Mouse (Mus musculus) lung, embryonic 16.5 days (tissue): ENCODE data around the gene Asic2. TPM values are rescaled to one million over a fixed set of nuclear protein-coding genes. Genes with fewer than 3 reads are reported as not detected.

ENCODE experiments used
- ATAC-seq: fragments of 200-750 bp; cut with Nextera tagmentation; 2 replicates; pipeline ENCODE4 v1.8.0; 2017; ENCODE audit warnings: low read depth, mild to moderate bottlenecking, moderate library complexity
- H3K27ac ChIP-seq: fragments of 300-500 bp; sonication (generic); 2 replicates; pipeline ENCODE4 v1.5.1; 2014; ENCODE audit warnings: mild to moderate bottlenecking, control low read depth, low read length
- H3K27me3 ChIP-seq: fragments of 300-500 bp; sonication (generic); 2 replicates; pipeline ENCODE4 v1.6.1; 2014; ENCODE audit warnings: low read depth, low read length, mixed read lengths; ENCODE audit not compliant: control insufficient read depth, insufficient read depth
- H3K36me3 ChIP-seq: fragments of 300-500 bp; sonication (generic); 2 replicates; pipeline ENCODE4 v1.6.1; 2014; ENCODE audit warnings: low read length; ENCODE audit not compliant: control insufficient read depth, insufficient read depth
- H3K4me1 ChIP-seq: fragments of 300-500 bp; sonication (generic); replicated peaks from 2 replicates; pipeline ENCODE4 v1.6.1; 2014; ENCODE audit warnings: low read length, mixed read lengths; ENCODE audit not compliant: control insufficient read depth, insufficient read depth
- H3K4me2 ChIP-seq: fragments of 300-500 bp; sonication (generic); 2 replicates; pipeline ENCODE4 v1.6.1; 2014; ENCODE audit warnings: low read depth, low read length, control low read depth
- H3K4me3 ChIP-seq: fragments of 300-500 bp; sonication (generic); 2 replicates; pipeline ENCODE4 v1.5.1; 2014; ENCODE audit warnings: mild to moderate bottlenecking, low read length, control low read depth
- H3K9ac ChIP-seq: fragments of 300-500 bp; sonication (generic); 2 replicates; pipeline ENCODE4 v1.6.1; 2014; ENCODE audit warnings: low read length, control low read depth
- H3K9me3 ChIP-seq: fragments of 300-500 bp; sonication (generic); 2 replicates; pipeline ENCODE4 v1.6.1; 2016; ENCODE audit warnings: low read length; ENCODE audit not compliant: control insufficient read depth
- WGBS: fragments of 180-500 bp; shearing (Covaris S2); extraction: QIAGEN DNeasy Blood & Tissue Kit; methylation state at CpG from one replicate; pipeline ENCODE4 v1.1.7; 2014; 5-methylcytosine and 5-hydroxymethylcytosine counted together
- polyA plus RNA-seq: library from polyadenylated mRNA; unstranded; fragments of >200 nt; fragmentation: Nextera tagmentation; extraction: Ambion mirVana; gene quantifications from 2 replicates; pipeline ENCODE4 v1.2.1, GENCODE M21; 2015

Gene Asic2
- polyA plus RNA-seq, 1 experiment from 2014 or later: 0.31 TPM

- Histone ChIP-seq H3K9me3 (no peaks in the 10 kb centered on the region), H3K4me2 (no peak overlapping the region), H3K27ac (no peak overlapping the region), H3K27me3 (no peaks in the 10 kb centered on the region), H3K4me1 (no peaks in the 10 kb centered on the region), H3K9ac (no peak overlapping the region), H3K36me3 (no peaks in the 10 kb centered on the region), H3K4me3 (no peak overlapping the region)
- 37% methylated on average over 2 of the region's 2 CpGs for WGBS
- no peak for ATAC-seq
Observed at GRCm38 (mm10) chr11:80843435-80843834, 1124.8 kb downstream of the Asic2 start.

GRCm38 (mm10) chr11:80838724-80839123 lies 1129.5 kb downstream of the Asic2 start:
- H3K9me3 ChIP-seq: no peaks in the 10 kb centered on the region
- H3K9ac ChIP-seq: no peak overlapping the region
- H3K4me2 ChIP-seq: no peak overlapping the region
- 76% methylated on average over 1 of the region's 1 CpGs for WGBS
- no peaks in the 10 kb centered on the region for H3K4me1 ChIP-seq
- no peaks in the 10 kb centered on the region for H3K36me3 ChIP-seq
- no peak overlapping the region for H3K4me3 ChIP-seq
- ATAC-seq: no peak
- no peaks in the 10 kb centered on the region for H3K27me3 ChIP-seq
- H3K27ac ChIP-seq: no peak overlapping the region

GRCm38 (mm10) chr11:80835841-80836240 lies 1132.4 kb downstream of the Asic2 start:
- Histone ChIP-seq H3K27ac (no peak overlapping the region), H3K27me3 (no peaks in the 10 kb centered on the region), H3K36me3 (no peaks in the 10 kb centered on the region), H3K4me1 (no peaks in the 10 kb centered on the region), H3K9me3 (no peaks in the 10 kb centered on the region), H3K4me3 (no peak overlapping the region), H3K4me2 (no peak overlapping the region), H3K9ac (no peak overlapping the region)
- ATAC-seq: no peak
- WGBS: 53% methylated on average over 4 of the region's 4 CpGs

- no peaks in the 10 kb centered on the region for H3K36me3 ChIP-seq
- no peaks in the 10 kb centered on the region for H3K27me3 ChIP-seq
- H3K9me3 ChIP-seq: no peaks in the 10 kb centered on the region
- no peak overlapping the region for H3K4me3 ChIP-seq
- no peaks in the 10 kb centered on the region for H3K4me1 ChIP-seq
- no peak overlapping the region for H3K4me2 ChIP-seq
- no peak overlapping the region for H3K27ac ChIP-seq
- 72% methylated on average over 2 of the region's 2 CpGs for WGBS
- no peak for ATAC-seq
- no peak overlapping the region for H3K9ac ChIP-seq
Observed at GRCm38 (mm10) chr11:80835395-80835794, 1132.9 kb downstream of the Asic2 start.

Other genes with a start within 250 kb of the Asic2 start
- gene 5530401A14Rik, start 107.8 kb downstream of the Asic2 start, polyA plus RNA-seq: not detected in 2 replicates
- 20.7 and 21.9 TPM in 2 replicates for gene Ccl2, start 67.1 kb upstream of the Asic2 start, polyA plus RNA-seq
- not detected in 2 replicates for gene Gm17268, start 70.1 kb upstream of the Asic2 start, polyA plus RNA-seq
- gene Ccl7, start 77.3 kb upstream of the Asic2 start, polyA plus RNA-seq: 12.1 and 13.6 TPM in 2 replicates
- gene Ccl11, start 89.4 kb upstream of the Asic2 start, polyA plus RNA-seq: 85.0 and 101 TPM in 2 replicates
- gene Ccl12, start 133.4 kb upstream of the Asic2 start, polyA plus RNA-seq: 6.4 and 7.1 TPM in 2 replicates
- not detected in 2 replicates for gene Ccl8, start 146.7 kb upstream of the Asic2 start, polyA plus RNA-seq